Mouse (Mus musculus) layer of hippocampus, postnatal 10 days (tissue): ENCODE measurements around the gene Xpc. TPM values are rescaled to one million over a fixed set of nuclear protein-coding genes. Genes with fewer than 3 reads are reported as not detected.
A peak's percentile ranks its signal among the peaks of the same experiment; 100 is the strongest.

Source experiments
- DNase-seq, 2 experiments: peaks; one replicate each; pipeline ENCODE4 v3.0.0; 2021; ENCODE audit warnings: low spot score in 2 of 2
- total RNA-seq, 2 experiments: library from RNA; stranded (reverse); gene quantifications; 2 replicates each; pipeline ENCODE4 v1.2.3; 2021

Gene Xpc
- total RNA-seq, 2 experiments from 2014 or later = 12.6 to 13.7 TPM

DNA sequence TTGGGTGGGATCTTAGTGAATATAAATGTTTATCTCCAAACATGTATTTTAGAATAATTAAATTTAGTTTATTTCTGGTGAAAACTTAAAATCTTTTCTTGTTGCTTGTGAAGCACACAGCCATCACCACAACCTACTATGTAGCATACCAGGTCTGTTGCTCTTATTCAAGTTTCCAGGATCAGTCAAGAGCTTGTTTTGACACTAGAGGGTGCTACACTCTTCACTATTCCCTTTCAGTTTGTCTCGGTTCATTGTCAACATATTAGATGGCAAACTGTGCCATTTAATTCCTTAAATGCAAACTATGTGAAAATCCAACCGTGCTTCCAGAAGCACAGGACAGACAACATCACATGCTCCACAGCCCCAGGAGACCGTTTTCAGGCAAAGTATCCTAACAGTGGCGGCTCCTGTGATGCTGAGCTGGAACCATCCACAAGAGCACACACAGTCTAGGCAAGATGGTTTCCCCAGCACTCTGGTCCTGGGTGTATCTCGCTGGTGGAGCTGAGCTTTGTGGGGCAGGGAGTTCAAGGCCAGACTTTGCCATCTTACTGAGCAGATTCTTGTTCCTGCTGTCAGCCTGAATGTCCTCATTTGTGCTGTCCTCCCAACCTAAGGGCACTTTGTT lies 11.7 kb upstream of the Xpc start:
- DNase-seq = no peak

DNA sequence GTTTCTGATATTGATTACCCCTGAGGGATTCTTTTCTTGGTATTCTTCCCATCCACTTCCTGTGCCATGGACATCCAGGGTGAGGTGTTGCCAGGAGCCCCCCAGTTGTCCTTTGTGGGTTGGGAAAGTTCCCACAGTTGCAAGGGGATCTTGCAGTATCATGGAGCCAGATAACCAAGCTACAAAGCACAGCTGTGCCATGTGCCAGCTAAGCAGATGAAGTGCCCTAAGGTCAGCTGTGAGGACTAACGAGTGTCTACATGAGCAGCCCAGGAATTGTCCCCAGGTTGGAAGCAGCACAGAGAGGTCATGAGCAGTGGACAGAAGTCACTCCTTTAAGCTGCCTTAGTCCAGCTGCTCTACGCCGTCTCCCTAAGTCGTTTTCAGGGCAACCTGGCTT lies 9.9 kb upstream of the Xpc start:
- DNase-seq = no peak

DNA sequence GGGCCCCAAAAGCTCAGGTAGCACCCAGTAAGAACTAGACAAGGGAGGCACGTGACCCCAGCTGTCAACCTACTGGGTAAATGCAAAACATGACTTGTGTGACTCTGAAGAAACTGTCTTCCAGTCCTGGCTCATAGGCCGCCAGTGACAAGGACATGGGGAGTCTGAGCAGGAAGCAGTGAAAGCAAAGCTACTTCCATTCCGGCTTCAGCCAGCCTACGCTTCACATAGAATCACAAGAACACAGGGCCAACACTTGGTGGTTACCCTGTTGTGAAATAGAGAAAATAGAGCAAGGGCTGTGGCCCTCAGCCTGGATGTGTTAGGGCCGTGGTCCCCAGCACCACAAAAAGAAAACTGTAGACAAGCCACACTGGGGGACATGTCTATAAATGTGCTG lies 7.1 kb upstream of the Xpc start:
- DNase-seq = no peak

DNA sequence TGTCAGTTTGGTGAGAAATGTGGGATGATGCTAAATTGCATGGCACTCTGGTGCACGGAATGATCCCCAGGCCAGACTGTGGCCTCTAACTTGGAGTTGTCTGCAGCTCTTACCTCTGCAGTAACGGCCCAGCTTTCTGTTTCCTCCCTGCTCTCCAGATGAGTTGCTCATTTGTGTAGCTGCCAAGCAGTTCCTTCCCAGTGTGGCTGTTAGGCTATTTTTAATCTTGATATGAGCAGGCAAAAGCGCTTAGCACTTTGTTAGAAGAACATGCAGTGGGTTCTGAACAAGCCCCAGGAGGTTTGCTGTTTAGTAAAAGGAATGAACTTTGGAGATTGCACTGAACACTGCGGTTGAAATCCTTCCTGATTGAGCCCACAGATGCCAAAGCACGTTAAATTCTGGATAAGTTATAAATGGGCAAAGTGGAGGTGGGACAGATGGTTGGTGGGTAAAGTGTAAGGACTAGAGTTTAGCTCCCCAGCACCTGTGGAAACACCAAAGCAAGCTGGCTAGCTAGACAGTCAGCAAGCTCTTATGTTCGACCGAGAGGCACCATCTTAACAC lies 2.8 kb upstream of the Xpc start:
- DNase-seq = no peak

DNA sequence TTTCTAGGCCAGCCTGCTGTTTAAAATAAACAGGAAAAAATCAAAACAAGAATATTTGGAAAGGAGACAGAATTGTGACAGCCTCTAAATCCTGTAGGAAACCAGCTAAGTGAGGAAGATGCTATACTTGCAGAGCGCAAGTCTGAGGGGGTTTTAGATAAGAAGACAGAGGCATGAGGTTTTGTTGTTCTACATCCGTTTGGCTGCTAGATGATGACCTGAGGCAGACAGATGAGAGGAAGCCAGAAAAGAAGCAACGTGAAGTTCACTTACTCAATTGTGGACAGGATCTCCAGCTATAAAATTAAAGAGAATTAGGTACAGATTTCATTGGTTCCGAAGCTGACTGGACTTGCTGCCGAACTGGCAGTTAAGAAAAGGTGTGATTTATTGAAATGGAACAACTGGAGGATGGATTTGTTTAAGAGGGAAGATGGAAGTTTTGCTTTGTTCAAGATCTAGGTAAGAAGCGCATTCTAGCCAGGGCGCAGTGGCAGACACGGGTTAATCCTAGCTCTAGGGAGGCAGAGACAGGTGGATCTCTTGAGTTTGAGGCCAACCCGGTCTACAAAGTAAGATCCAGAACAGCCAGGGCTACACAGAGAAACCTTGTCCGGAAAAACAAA lies 838 bp downstream of the Xpc start:
- DNase-seq = no peak

DNA sequence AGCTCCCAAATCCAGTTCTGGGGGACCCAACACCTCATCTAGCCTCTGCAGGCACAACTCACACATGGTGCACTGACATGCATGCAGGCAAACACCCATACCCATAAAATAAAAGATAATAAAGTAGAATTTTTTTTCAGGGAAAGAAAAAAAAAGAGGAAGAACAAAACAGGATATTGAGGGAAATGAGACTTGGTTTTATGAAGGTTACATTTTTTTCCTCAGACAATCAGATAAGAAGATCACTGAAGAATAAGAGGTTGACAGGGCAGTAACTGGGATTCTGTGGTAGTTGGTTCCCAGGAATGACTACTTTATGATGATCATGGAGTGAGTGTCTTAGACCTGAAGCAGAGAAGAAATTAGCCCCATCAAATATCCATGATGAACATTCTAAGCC lies 1.6 kb downstream of the Xpc start:
- no peak for DNase-seq

DNA sequence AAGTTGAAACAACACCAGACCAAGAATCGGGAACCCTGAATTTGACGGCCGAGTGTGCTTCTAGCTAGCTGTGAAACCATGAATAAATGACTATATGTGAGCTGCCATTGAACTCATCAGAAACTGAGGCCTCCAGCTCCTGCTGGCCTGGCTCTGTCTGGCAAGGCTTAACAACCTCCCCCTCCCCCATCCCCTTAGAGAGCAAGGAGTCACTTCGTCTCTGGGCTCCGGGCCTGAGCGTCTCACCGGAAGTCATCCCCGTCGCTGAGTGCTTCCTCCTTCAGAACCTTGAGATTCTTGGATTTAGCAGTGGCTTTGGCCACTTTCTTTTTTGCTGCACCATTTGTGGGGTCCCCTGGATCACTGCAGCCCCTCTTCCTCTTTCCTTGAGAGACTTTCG lies 5.5 kb downstream of the Xpc start:
- DNase-seq = no peak

DNA sequence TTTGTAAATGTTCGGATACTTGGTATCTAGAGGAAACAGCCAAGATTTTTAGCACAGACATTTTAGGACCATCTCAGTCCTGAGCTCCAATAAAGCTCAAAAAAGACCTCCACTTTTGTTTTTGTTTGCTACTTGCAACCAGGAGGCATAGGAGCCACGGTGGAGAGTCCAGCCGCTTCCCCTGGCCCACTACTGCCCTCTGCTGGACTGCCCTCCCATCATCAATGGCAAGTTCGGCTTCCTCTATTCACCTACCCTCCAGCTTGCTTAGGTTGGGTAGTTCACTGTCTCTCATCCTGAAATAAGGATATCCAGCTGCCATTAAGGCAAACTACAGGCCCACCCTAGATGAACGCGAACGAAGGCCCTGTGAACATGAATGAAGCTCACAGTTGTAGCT lies 6.4 kb downstream of the Xpc start:
- peak; percentile 75 to 78 for DNase-seq

DNA sequence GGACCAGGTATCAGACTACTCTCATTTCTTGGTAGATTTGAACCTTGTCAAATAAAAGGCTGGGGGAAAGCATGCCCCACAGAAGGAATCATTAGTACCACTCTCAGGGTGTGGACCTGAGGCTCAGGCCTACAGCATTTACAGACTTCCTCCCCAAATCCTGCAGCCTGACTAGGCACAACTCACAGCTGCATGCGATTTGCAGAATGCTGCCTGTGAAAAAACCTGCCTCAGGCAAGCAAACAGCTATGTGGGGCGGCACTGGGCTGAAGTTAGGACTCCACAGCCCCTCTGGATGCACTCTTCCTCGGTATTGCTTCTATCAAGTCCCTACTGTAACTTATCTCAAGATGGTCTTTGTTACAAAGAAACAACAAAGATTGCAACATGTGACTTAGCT lies 7.6 kb downstream of the Xpc start:
- no peak for DNase-seq

DNA sequence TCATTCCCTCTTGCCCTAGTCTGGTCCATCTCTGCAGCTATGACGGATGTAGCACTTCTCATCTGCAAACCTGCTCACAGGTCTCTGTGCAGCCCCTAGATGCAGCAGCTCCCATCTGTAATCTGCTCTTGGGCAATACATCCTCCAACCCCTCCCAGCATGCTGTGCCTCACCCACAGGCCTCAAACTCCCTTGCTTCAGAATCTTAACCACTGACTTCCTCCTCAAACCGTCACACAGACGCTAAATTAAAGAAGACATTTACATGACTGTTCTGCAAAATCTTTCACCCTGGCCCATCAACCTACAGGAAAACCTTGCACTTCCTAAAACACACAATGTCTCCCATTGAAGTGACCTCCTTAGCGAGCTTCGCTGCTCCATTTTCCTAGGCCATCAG lies 9.7 kb downstream of the Xpc start:
- no peak for DNase-seq

DNA sequence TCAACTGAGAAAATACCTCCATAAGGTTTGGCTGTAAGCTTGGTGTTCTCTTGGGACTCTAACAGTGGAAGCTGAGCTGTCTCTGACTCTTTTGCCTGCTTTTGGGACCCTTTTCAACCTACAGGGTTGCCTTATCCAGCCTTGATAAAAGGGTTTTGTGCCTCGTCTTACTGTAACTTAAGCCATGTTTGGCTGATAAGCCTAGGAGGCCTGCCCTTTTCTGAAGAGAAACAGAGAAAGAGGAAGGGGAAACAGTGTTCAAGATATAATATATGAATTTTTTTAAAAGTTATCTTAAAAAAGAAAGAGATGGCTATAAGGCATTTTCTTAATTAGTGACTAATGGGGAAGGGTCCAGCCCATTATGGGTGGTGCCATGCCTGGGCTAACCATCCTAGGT lies 12.4 kb downstream of the Xpc start:
- DNase-seq = no peak

DNA sequence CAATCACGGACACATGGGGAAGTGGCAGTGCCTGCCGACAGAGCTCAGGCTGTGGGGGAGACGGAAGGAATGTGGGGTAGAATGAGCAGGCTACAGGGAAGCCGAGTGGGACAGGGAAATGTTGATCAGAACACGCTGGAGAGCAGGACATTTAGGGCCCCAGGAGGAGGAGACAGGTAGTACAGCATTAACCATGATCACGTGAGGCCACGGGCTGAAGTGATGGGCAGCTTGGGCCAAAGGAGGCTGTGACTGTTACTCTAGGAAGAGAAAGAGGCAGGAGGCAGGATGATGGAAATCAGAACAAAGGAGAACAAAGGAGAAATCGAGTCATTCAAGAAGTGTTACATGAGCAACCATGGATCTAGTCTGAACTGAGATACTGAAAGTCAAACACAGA lies 21.2 kb downstream of the Xpc start:
- no peak for DNase-seq

DNA sequence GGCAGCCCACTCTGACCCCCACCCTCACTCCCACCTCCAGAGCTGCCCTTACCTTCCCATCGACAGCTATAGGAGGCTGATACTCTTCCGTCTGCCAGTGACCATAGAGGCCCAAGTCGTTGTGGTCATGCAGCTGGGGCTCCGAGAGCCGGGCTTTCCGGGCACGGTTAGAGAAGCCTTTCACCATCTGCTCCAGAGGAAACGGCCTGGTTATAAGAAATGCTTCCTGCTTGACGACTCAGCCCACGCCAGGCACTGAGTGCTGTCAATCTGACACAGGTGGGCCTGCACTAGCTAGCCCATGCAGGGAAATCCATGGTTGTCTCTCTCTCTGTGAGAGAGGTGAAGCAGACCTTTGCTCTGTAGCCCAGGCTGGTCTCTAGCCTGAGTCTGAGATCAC lies 22.6 kb downstream of the Xpc start:
- no peak for DNase-seq

DNA sequence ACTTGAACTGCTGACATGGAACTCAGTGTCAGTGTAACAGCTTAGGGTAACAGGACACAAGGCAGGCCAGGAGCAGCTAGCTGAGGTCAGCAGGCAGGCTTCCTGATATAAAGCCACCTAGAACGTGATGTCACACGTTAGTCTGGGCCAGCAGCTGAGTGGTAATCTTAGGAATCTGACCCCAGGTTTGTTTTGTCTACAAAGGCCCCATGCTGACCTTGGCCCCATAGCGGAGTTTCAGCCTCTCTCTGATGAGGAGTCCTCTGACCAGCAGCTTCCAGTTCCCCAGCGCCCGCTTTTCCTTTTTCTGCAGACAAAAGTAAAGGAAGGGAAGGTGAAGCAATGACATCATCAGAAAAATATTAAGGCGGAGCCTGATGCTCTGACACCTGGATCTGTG lies 24.7 kb downstream of the Xpc start:
- no peak for DNase-seq

DNA sequence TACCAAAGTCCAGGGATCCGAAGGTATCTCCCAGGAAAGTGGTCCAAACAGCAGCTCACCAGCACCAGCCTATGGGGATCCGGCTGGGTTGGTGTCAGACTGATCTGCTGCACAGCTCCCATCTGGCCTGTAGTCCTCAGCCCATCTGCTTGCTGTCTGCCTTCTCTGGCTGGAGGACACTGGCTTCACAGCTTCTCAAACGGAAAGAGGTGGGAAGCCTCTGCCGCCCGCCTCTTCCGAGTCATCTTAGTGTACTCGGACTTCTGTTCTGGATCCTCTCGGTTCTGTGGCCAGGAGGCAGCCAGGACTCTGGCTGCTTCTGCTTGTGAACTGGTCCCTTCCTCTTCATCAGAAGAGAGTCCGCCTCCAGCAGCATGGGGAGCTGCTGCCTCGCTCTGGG lies 25.8 kb downstream of the Xpc start:
- peak in 1 of 2 experiments; percentile 14 for DNase-seq

DNA sequence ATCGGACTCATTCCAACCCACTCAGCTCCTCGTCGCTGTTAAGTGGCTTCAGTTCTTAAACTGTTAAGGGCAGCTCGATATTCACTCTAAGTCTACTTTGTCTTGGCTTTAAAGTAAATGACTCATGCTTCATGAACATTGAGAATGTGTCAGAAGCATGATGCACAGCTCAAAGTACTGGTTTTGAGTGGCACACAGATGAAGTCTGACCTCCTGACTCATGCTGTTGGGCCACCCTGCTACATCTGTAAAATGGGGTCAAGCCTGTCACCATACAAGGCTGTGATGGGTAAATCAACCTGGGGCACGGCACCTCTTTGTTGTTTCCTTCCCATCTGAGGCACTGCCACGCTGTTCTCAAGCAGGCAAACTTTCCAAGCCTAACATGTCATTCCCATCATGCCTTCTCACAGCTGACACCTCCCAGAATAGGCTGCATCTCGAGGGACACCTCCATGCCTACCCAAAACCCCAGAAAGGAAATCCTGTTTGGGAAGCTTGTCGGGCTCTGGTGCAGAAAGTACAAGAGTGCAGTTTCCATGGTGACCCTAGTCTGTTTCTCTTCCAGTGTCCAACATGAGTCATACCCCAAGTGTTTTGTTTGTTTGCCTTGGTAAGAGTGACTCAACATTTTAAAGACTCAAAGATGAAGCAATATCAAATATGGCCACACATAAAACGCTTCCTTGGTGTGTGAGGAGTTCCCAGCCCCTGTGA lies 27.0 kb downstream of the Xpc start:
- no peak for DNase-seq

DNA sequence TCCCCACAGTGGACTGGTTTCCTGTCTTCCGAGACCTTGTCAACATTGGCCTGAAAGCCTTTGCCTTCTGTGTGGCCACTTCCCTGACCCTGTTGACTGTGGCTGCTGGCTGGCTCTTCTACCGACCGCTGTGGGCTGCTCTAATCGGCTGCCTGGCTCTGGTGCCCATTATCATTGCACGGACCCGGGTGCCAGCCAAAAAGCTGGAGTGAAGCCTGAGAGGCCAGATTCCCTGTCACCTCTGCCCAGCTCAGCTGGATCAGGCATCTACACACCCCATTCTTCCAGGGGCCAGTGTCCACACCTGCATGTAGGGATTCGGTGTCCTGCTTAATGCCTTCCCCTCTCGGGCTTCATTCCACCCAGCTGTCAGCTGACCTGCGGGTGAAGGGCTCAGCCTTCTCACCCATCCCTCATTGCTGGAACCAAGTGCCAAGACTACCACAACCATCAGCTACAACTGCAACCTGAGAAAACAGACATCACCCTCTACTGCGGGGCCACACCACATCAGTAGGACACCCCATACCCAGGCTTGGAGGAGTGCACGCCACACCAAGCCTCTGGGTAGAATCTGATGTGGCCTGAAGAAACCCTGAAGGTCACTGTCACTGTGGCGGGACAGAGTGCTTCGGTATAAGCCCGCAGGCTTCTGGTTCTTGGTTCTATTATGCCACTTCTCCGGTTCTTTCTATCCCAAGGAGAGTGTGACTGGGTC lies 28.8 kb downstream of the Xpc start:
- DNase-seq = no peak

DNA sequence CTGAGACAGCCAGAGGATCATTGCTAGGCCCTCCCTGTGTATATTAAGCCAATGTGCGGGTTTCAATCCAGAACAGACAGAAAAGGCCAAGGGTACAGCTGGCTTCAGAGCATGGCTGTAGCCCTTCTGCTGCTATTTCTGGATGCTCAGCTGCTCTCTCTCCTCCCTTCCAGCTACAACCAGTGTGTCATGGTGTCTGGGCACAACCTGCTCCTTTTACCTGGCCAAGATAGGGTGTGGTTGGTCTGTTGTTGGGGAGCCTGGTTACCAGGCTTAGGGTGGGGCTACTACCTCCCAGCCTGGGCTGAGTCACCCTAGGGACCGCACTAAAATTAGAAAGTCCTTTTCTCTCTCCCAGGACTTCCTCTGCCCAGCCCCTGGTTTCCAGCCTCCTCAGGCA lies 32.3 kb downstream of the Xpc start:
- no peak for DNase-seq

DNA sequence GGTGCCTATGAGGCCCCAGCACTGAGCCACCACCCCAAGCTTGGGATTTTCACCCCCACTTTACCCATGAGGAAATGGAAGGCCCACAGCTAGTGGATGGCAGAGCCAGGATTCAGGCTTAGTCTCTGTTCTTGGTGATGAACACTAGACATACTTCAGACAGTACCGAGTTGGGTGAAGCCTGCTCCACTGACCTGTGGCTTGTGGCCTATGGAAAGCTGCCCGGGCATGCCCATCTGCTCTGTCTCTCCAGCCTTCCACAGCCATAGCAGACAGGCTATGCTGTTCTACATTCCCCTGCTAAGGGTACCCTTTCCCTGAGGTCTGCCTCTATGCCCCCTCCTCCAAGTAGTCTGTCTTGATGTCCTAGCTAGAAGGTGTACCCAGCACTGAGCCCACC lies 39.1 kb downstream of the Xpc start:
- no peak for DNase-seq

DNA sequence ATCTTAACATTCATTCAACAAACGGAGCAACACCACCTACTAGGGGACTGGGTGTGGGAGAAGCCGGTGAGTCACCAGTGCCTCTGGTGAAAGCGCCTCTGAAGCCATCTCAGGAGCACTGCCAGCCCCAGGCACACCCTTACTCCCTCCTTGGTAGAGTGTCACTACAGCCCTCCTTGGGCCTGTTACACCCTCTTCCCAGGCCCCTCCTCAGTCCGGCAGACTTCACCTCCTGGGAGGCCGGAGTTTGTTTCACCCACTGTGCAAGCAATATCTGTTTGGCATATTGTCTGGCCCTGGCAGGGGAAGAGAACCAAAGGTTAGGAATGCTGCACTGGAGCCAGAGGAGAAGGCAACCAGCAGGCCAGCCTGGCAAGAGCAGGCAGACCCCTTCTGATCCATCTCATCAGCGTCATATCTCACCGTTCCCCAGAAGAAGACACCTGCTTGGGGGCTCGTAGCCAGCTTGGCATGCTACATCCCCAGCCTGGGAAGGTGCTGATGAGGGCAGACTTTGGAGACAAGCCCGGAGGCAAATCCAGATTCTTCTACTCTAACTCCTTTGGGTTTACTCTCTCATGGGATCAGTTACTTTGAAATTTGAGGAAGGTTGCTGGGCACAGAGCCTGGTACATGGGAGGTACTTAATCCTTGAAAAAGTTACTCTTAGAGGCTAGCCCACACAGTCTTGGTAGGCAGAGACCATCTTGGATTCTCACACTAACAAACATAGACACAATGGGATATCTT lies 41.1 kb downstream of the Xpc start:
- no peak for DNase-seq

DNA sequence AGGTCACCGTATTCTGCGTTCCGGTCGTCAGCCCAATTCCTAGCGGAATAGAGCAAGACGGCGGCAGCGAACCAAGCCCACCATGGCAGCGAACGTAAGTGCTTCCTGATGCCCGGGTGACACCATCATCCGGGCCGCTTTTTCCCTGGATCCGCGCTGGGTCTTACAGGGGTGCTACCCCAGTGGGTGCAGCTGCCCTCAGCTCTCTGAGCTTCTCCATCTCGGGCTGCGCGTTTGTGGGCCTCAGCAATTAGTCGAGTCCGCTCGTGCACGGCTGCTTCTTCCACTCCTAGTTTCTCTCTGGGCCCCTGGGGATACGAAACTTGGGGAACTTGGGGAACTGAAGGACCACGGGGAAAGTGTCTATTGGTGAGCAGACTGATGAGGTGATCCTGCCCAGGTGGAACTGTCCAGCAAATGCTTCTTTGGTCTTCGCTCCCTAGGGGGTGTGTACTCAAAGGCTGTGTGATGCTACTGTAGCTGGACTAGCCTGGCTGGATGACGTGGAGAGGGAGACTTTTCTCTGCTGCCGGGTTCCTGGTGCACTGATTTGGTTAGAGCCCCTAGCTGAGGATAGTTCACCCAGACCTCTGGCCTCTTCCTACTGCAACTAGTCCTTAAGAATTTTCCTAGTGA lies 41.8 kb downstream of the Xpc start:
- DNase-seq = no peak
